Mouse (Mus musculus): ENCODE measurements at regions not wholly inside any gene's neighbourhood (a gene's known extent, or its start where the extent isn't known, plus 50 kb on each side); places are given as distances from the start of the nearest gene placed in this dataset.

GRCm38 (mm10) chr3:101669743-101670142 lies 65.3 kb upstream of the Atp1a1 start:
- no peak overlapping the region for H3K27ac ChIP-seq (ENCODE audit: low read depth)

GRCm38 (mm10) chr3:101667767-101668387 lies 63.4 kb upstream of the Atp1a1 start:
- peak overlapping the region; percentile 82 for H3K27ac ChIP-seq (ENCODE audit: low read depth)
- no peaks in the 10 kb centered on the region for H3K36me3 ChIP-seq (ENCODE audit: insufficient read depth)
- H3K4me2 ChIP-seq = peak overlapping the region; percentile 13
- no peak overlapping the region for H3K9ac ChIP-seq
- DNase-seq (no peak), ATAC-seq (ENCODE audit: insufficient read depth) (no peak)
- TF ChIP-seq CTCF (IDR thresholded peaks at IDR 0.05; ENCODE audit: low read depth) = no peak
- WGBS = 73% methylated on average over 10 of the region's 10 CpGs
- H3K4me1 ChIP-seq (ENCODE audit: insufficient read depth) = peaks cover 3% of the 10 kb centered on the region; the same call in 1 of the 2 replicates
- no peaks in the 10 kb centered on the region for H3K9me3 ChIP-seq (ENCODE audit: low read depth, low read length)
- H3K4me3 ChIP-seq (ENCODE audit: low read depth, low read length) = no peak overlapping the region
- H3K27me3 ChIP-seq (ENCODE audit: insufficient read depth, low read length) = no peaks in the 10 kb centered on the region

More at GRCm38 (mm10) chr3:101669743-101670142, 65.3 kb upstream of the Atp1a1 start:
- ATAC-seq (ENCODE audit: insufficient read depth) = no peak
- 83% methylated on average over 3 of the region's 3 CpGs for WGBS
- TF ChIP-seq CTCF (IDR thresholded peaks at IDR 0.05; ENCODE audit: low read depth) = no peak
- Histone ChIP-seq H3K27me3 (ENCODE audit: insufficient read depth, low read length) (no peaks in the 10 kb centered on the region), H3K4me1 (ENCODE audit: insufficient read depth) (peaks cover 3% of the 10 kb centered on the region; the same call in 1 of the 2 replicates), H3K36me3 (ENCODE audit: insufficient read depth) (no peaks in the 10 kb centered on the region), H3K4me2 (no peak overlapping the region), H3K4me3 (ENCODE audit: low read depth, low read length) (no peak overlapping the region), H3K9me3 (ENCODE audit: low read depth, low read length) (no peaks in the 10 kb centered on the region), H3K9ac (no peak overlapping the region)
- no peak for DNase-seq

DNA sequence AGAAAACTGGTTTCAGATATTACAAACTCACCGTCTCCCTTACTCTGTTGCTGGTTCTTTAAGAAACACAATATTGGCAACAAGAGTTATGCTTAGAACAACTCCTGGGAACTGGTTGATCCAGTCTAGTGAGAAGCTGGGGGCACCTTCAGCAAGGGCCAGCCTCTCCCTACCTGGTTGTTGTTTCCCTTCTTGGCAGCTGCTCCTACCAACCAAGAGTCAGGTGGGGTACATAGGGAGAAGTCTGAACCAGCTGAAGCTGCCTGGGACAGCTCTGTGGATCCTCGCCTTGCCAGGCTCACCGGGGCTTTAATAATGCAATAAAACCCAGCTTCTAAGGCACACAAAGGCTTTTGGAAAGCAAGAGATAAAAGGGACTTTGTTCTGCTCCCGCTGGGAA lies 62.7 kb upstream of the Atp1a1 start:
- no peak overlapping the region for H3K9ac ChIP-seq
- peak overlapping the region; percentile 13 for H3K4me2 ChIP-seq
- ATAC-seq (ENCODE audit: insufficient read depth) = peak; percentile 88
- peaks cover 3% of the 10 kb centered on the region; the same call in 1 of the 2 replicates for H3K4me1 ChIP-seq (ENCODE audit: insufficient read depth)
- H3K36me3 ChIP-seq (ENCODE audit: insufficient read depth) = no peaks in the 10 kb centered on the region
- no peaks in the 10 kb centered on the region for H3K9me3 ChIP-seq (ENCODE audit: low read depth, low read length)
- H3K27me3 ChIP-seq (ENCODE audit: insufficient read depth, low read length) = no peaks in the 10 kb centered on the region
- H3K27ac ChIP-seq (ENCODE audit: low read depth) = peak overlapping the region; percentile 82
- DNase-seq = peak; percentile 73
- no peak overlapping the region for H3K4me3 ChIP-seq (ENCODE audit: low read depth, low read length)
- WGBS = 46% methylated on average over 4 of the region's 4 CpGs
- TF ChIP-seq CTCF (IDR thresholded peaks at IDR 0.05; ENCODE audit: low read depth) = no peak

- Histone ChIP-seq H3K9ac (no peak overlapping the region), H3K4me3 (ENCODE audit: low read depth, low read length) (no peak overlapping the region), H3K4me1 (ENCODE audit: insufficient read depth) (peaks cover 3% of the 10 kb centered on the region; the same call in 1 of the 2 replicates), H3K36me3 (ENCODE audit: insufficient read depth) (no peaks in the 10 kb centered on the region), H3K27ac (ENCODE audit: low read depth) (peak overlapping the region; percentile 82), H3K9me3 (ENCODE audit: low read depth, low read length) (no peaks in the 10 kb centered on the region), H3K27me3 (ENCODE audit: insufficient read depth, low read length) (no peaks in the 10 kb centered on the region), H3K4me2 (0 out of 2 replicates have a peak overlapping the region, but pooled peaks have one; percentile 22)
- 77% methylated on average over 8 of the region's 8 CpGs for WGBS
- DNase-seq (no peak), ATAC-seq (ENCODE audit: insufficient read depth) (no peak)
- no peak for TF ChIP-seq CTCF (IDR thresholded peaks at IDR 0.05; ENCODE audit: low read depth)
Measured at GRCm38 (mm10) chr3:101666583-101666982, 62.1 kb upstream of the Atp1a1 start.

DNA sequence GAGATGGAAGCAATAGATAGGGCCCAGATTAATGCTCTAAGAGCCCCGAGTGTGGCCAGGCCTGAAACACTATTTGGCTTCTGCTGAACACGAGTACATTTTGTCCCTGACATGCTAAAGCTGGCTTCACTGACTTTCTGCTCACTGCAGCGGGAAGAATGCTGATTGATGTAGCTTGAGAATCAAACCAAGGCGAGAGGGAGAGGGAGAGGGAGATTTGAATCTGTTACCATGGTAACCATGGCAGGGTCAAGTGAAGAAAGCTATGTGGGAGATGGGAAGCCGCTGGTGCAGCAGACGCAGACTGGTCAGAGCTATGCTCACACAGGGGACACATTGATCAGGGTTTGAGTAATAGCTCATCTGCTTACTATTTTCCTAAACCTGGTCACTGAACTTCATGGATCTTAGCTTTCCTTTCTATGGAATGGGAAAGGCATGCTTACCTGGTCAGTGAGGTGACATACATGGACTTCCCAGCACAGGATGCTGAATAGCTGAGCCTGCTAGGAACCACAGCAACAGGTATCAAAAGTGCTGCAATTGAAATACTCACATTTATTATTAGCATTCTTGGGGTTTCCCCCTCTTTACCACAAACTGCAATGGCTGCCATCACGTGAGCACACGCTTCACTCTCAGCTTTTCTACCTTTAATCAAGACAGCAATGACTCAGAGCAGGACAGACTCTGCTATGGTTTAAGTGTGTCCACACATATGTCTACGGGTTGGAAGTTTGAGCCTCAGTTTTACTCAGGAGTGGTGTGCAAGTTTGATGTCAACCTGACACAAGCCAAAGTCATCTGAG lies 56.9 kb upstream of the Atp1a1 start:
- TF ChIP-seq CTCF (IDR thresholded peaks at IDR 0.05; ENCODE audit: low read depth) = no peak
- H3K27me3 ChIP-seq (ENCODE audit: insufficient read depth, low read length) = no peaks in the 10 kb centered on the region
- no peaks in the 10 kb centered on the region for H3K4me1 ChIP-seq (ENCODE audit: insufficient read depth)
- peak; percentile 67 for DNase-seq
- no peak overlapping the region for H3K4me2 ChIP-seq
- peak; percentile 69; the same call in 1 of the 2 replicates for ATAC-seq (ENCODE audit: insufficient read depth)
- no peak overlapping the region for H3K27ac ChIP-seq (ENCODE audit: low read depth)
- H3K36me3 ChIP-seq (ENCODE audit: insufficient read depth) = no peaks in the 10 kb centered on the region
- no peaks in the 10 kb centered on the region for H3K9me3 ChIP-seq (ENCODE audit: low read depth, low read length)
- no peak overlapping the region for H3K4me3 ChIP-seq (ENCODE audit: low read depth, low read length)
- H3K9ac ChIP-seq = no peak overlapping the region
- WGBS = 34% methylated on average over 9 of the region's 9 CpGs

GRCm38 (mm10) chr3:101660635-101661034 lies 56.2 kb upstream of the Atp1a1 start:
- no peak for TF ChIP-seq CTCF (IDR thresholded peaks at IDR 0.05; ENCODE audit: low read depth)
- Histone ChIP-seq H3K9ac (no peak overlapping the region), H3K9me3 (ENCODE audit: low read depth, low read length) (no peaks in the 10 kb centered on the region), H3K4me3 (ENCODE audit: low read depth, low read length) (no peak overlapping the region), H3K27me3 (ENCODE audit: insufficient read depth, low read length) (no peaks in the 10 kb centered on the region), H3K27ac (ENCODE audit: low read depth) (no peak overlapping the region), H3K4me1 (ENCODE audit: insufficient read depth) (no peaks in the 10 kb centered on the region), H3K4me2 (no peak overlapping the region), H3K36me3 (ENCODE audit: insufficient read depth) (no peaks in the 10 kb centered on the region)
- 48% methylated on average over 6 of the region's 6 CpGs for WGBS
- DNase-seq (no peak), ATAC-seq (ENCODE audit: insufficient read depth) (no peak; the same call in 1 of the 2 replicates)

- Histone ChIP-seq H3K4me2 (no peak overlapping the region), H3K27ac (ENCODE audit: low read depth) (no peak overlapping the region), H3K9ac (no peak overlapping the region), H3K36me3 (ENCODE audit: insufficient read depth) (no peaks in the 10 kb centered on the region), H3K4me1 (ENCODE audit: insufficient read depth) (no peaks in the 10 kb centered on the region), H3K27me3 (ENCODE audit: insufficient read depth, low read length) (no peaks in the 10 kb centered on the region), H3K4me3 (ENCODE audit: low read depth, low read length) (no peak overlapping the region), H3K9me3 (ENCODE audit: low read depth, low read length) (no peaks in the 10 kb centered on the region)
- 90% methylated on average over 4 of the region's 4 CpGs for WGBS
- TF ChIP-seq CTCF (IDR thresholded peaks at IDR 0.05; ENCODE audit: low read depth) = no peak
- no peak for DNase-seq
- ATAC-seq (ENCODE audit: insufficient read depth) = no peak
Measured at GRCm38 (mm10) chr3:101660176-101660575, 55.7 kb upstream of the Atp1a1 start.
